Comparison of ENCODE assay signal across 28 mouse cellular contexts in the genomic region with DNA sequence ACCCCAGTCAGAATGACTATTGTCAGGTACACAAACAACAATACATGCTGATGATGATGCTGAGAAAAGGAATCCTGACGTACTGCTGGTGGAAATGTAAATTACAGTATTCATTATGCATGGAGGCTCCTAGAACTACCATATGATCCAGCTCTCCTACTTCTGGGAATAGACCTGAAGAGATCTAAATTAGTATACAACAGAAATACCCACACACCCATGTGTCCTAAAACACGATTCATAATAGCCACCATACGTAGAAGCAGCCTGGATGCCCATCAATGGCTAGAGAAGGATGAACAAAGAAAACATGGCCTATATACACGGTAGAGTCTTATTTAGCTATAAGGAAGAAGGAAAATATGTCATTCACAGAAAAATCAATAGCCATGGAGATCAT.
"Had no signal": no experiment of that assay in that cellular context is flagged by ENCODE, and none has a peak within 500 bp of the region (broad histone marks: within the 10 kb centered on the region; RNA-seq: fewer than 3 reads in every experiment).

No protein-coding gene starts in this region.

- H3K27ac ChIP-seq: embryonic facial prominence, embryonic 10.5 days; embryonic facial prominence, embryonic 12.5 days; embryonic facial prominence, embryonic 13.5 days; embryonic facial prominence, embryonic 15.5 days; forebrain, embryonic 10.5 days; forebrain, embryonic 12.5 days; forebrain, embryonic 13.5 days; forebrain, embryonic 15.5 days; gastrocnemius, adult 2 months; heart, adult 2 months had no signal

- DNase-seq: cerebellum, adult 8-10 months; cerebellum, adult 9-10 months; cerebellum, adult 9-11 months; cerebellum, postnatal 10 days; cerebellum, postnatal 14 days; cerebellum, postnatal 25 days; cerebellum, postnatal 36 days; embryo, embryonic 11 days; forebrain, postnatal 0 days; gastrocnemius, adult 2 months; gastrocnemius, postnatal 10 days; gastrocnemius, postnatal 14 days; gastrocnemius, postnatal 25 days; gastrocnemius, postnatal 36 days; heart, adult 11 months; heart, adult 18-20 months; heart, adult 2 months had no signal

- ATAC-seq: forebrain, embryonic 13.5 days; forebrain, embryonic 14.5 days; forebrain, embryonic 15.5 days; forebrain, embryonic 16.5 days; forebrain, postnatal 0 days had no signal

- H3K4me3 ChIP-seq: embryonic facial prominence, embryonic 10.5 days; embryonic facial prominence, embryonic 12.5 days; embryonic facial prominence, embryonic 13.5 days; embryonic facial prominence, embryonic 15.5 days; erythroblast, embryonic 14.5 days; forebrain, embryonic 10.5 days; forebrain, embryonic 12.5 days; forebrain, embryonic 13.5 days; forebrain, embryonic 15.5 days; gastrocnemius, adult 2 months; heart, adult 2 months had no signal
